Mouse (Mus musculus) midbrain, embryonic 10.5 days (tissue): ENCODE measurements around the gene Zswim5. TPM values are rescaled to one million over a fixed set of nuclear protein-coding genes. Genes with fewer than 3 reads are reported as not detected.

Source experiments
- DNase-seq: peaks from one replicate; pipeline ENCODE4 v3.0.0-alpha.2; 2017; ENCODE audit warnings: low spot score
- H3K27ac ChIP-seq: fragments of 300-500 bp; sonication (generic); replicated peaks from 2 replicates; pipeline ENCODE4 v1.5.1; 2016; ENCODE audit warnings: mild to moderate bottlenecking
- H3K27me3 ChIP-seq: fragments of 300-500 bp; sonication (generic); 2 replicates; pipeline ENCODE4 v1.6.1; 2016; ENCODE audit warnings: low read depth, mild to moderate bottlenecking; ENCODE audit not compliant: poor library complexity, severe bottlenecking
- H3K36me3 ChIP-seq: fragments of 300-500 bp; sonication (generic); 2 replicates; pipeline ENCODE4 v1.6.1; 2016; ENCODE audit warnings: mild to moderate bottlenecking, moderate library complexity
- H3K4me1 ChIP-seq: fragments of 300-500 bp; sonication (generic); 2 replicates; pipeline ENCODE4 v1.6.1; 2016
- H3K4me3 ChIP-seq: fragments of 300-500 bp; sonication (generic); 2 replicates; pipeline ENCODE4 v1.5.1; 2016; ENCODE audit warnings: mild to moderate bottlenecking, moderate library complexity
- H3K9me3 ChIP-seq: fragments of 300-500 bp; sonication (generic); replicated peaks from 2 replicates; pipeline ENCODE4 v1.6.1; 2016; ENCODE audit warnings: mild to moderate bottlenecking
- WGBS: fragments of 180-500 bp; shearing (Covaris S2); methylation state at CpG from one replicate; pipeline ENCODE4 v1.1.7; 2016; 5-methylcytosine and 5-hydroxymethylcytosine counted together
- polyA plus RNA-seq: library from polyadenylated mRNA; unstranded; fragments of >200 nt; fragmentation: Nextera tagmentation; extraction: Ambion mirVana; gene quantifications from 2 replicates; pipeline ENCODE4 v1.2.1, GENCODE M21; 2016

The Zswim5 gene
- polyA plus RNA-seq, 1 experiment from 2014 or later: 5.7 TPM

- H3K36me3 ChIP-seq: no peaks in the 10 kb centered on the region
- H3K27me3 ChIP-seq: no peaks in the 10 kb centered on the region
- DNase-seq: no peak
- H3K4me3 ChIP-seq: no peak overlapping the region
- WGBS: 77% methylated on average over 3 of the region's 3 CpGs
- H3K27ac ChIP-seq: no peak overlapping the region
- no peaks in the 10 kb centered on the region for H3K4me1 ChIP-seq
- H3K9me3 ChIP-seq: no peaks in the 10 kb centered on the region
Measured at GRCm38 (mm10) chr4:116869898-116870297, 7.3 kb upstream of the Zswim5 start.

GRCm38 (mm10) chr4:116874595-116874994, 2.6 kb upstream of the Zswim5 start:
- peaks cover 22% of the 10 kb centered on the region for H3K4me1 ChIP-seq
- 82% methylated on average over 4 of the region's 4 CpGs for WGBS
- no peak for DNase-seq
- no peak overlapping the region for H3K4me3 ChIP-seq
- no peaks in the 10 kb centered on the region for H3K9me3 ChIP-seq
- H3K36me3 ChIP-seq: no peaks in the 10 kb centered on the region
- 0 out of 2 replicates have a peak, but pooled peaks cover 6% of the 10 kb centered on the region for H3K27me3 ChIP-seq
- H3K27ac ChIP-seq: no peak overlapping the region

GRCm38 (mm10) chr4:116876630-116876994, 564 bp upstream of the Zswim5 start:
- H3K36me3 ChIP-seq: 0 out of 2 replicates have a peak, but pooled peaks cover 3% of the 10 kb centered on the region
- 0% methylated on average over 15 of the region's 15 CpGs for WGBS
- H3K27me3 ChIP-seq: 0 out of 2 replicates have a peak, but pooled peaks cover 6% of the 10 kb centered on the region
- peak overlapping the region; percentile 97 for H3K27ac ChIP-seq
- peaks cover 23% of the 10 kb centered on the region for H3K4me1 ChIP-seq
- peak overlapping the region; percentile 84 for H3K4me3 ChIP-seq
- H3K9me3 ChIP-seq: no peaks in the 10 kb centered on the region
- no peak for DNase-seq

- H3K4me1 ChIP-seq: peaks cover 23% of the 10 kb centered on the region
- peak overlapping the region; percentile 97 for H3K27ac ChIP-seq
- DNase-seq: peak; percentile 63
- WGBS: 1% methylated on average over 57 of the region's 57 CpGs
- H3K4me3 ChIP-seq: peak overlapping the region; percentile 84
- 0 out of 2 replicates have a peak, but pooled peaks cover 3% of the 10 kb centered on the region for H3K36me3 ChIP-seq
- H3K27me3 ChIP-seq: 0 out of 2 replicates have a peak, but pooled peaks cover 6% of the 10 kb centered on the region
- no peaks in the 10 kb centered on the region for H3K9me3 ChIP-seq
Measured at GRCm38 (mm10) chr4:116877729-116878321, 649 bp downstream of the Zswim5 start.

GRCm38 (mm10) chr4:116878491-116878890, 1.3 kb downstream of the Zswim5 start:
- H3K27ac ChIP-seq: peak overlapping the region; percentile 97
- H3K4me3 ChIP-seq: peak overlapping the region; percentile 84
- peak; percentile 58 for DNase-seq
- H3K36me3 ChIP-seq: 0 out of 2 replicates have a peak, but pooled peaks cover 3% of the 10 kb centered on the region
- peaks cover 23% of the 10 kb centered on the region for H3K4me1 ChIP-seq
- H3K27me3 ChIP-seq: 0 out of 2 replicates have a peak, but pooled peaks cover 6% of the 10 kb centered on the region
- WGBS: 5% methylated on average over 11 of the region's 11 CpGs
- no peaks in the 10 kb centered on the region for H3K9me3 ChIP-seq

- Histone ChIP-seq H3K36me3 (peaks cover 7% of the 10 kb centered on the region; the same call in 1 of the 2 replicates), H3K27me3 (no peaks in the 10 kb centered on the region), H3K27ac (no peak overlapping the region), H3K4me1 (peaks cover 11% of the 10 kb centered on the region), H3K9me3 (no peaks in the 10 kb centered on the region), H3K4me3 (no peak overlapping the region)
- DNase-seq: no peak
Measured at GRCm38 (mm10) chr4:116882679-116883078, 5.5 kb downstream of the Zswim5 start.

GRCm38 (mm10) chr4:116894200-116895080, 17.3 kb downstream of the Zswim5 start:
- Histone ChIP-seq H3K27ac (no peak overlapping the region), H3K4me3 (no peak overlapping the region), H3K36me3 (no peaks in the 10 kb centered on the region), H3K27me3 (no peaks in the 10 kb centered on the region), H3K9me3 (no peaks in the 10 kb centered on the region), H3K4me1 (peaks cover 6% of the 10 kb centered on the region)
- no peak for DNase-seq
- 88% methylated on average over 4 of the region's 4 CpGs for WGBS

- Histone ChIP-seq H3K4me3 (no peak overlapping the region), H3K36me3 (no peaks in the 10 kb centered on the region), H3K27ac (peak overlapping the region; percentile 47), H3K9me3 (no peaks in the 10 kb centered on the region), H3K4me1 (peaks cover 16% of the 10 kb centered on the region), H3K27me3 (no peaks in the 10 kb centered on the region)
- no peak for DNase-seq
- 62% methylated on average over 4 of the region's 4 CpGs for WGBS
Measured at GRCm38 (mm10) chr4:116910489-116911181, 33.5 kb downstream of the Zswim5 start.

- Histone ChIP-seq H3K27ac (peak overlapping the region; percentile 47), H3K4me3 (no peak overlapping the region), H3K36me3 (no peaks in the 10 kb centered on the region), H3K4me1 (peaks cover 16% of the 10 kb centered on the region), H3K9me3 (no peaks in the 10 kb centered on the region), H3K27me3 (no peaks in the 10 kb centered on the region)
- WGBS: 55% methylated on average over 5 of the region's 5 CpGs
- DNase-seq: no peak
Measured at GRCm38 (mm10) chr4:116911202-116911601, 34.0 kb downstream of the Zswim5 start.

GRCm38 (mm10) chr4:116913318-116913717, 36.1 kb downstream of the Zswim5 start:
- 93% methylated on average over 2 of the region's 2 CpGs for WGBS
- no peaks in the 10 kb centered on the region for H3K9me3 ChIP-seq
- H3K36me3 ChIP-seq: no peaks in the 10 kb centered on the region

GRCm38 (mm10) chr4:116928006-116928651, 51.0 kb downstream of the Zswim5 start:
- Histone ChIP-seq H3K4me3 (no peak overlapping the region), H3K27me3 (no peaks in the 10 kb centered on the region), H3K27ac (no peak overlapping the region), H3K9me3 (no peaks in the 10 kb centered on the region), H3K36me3 (no peaks in the 10 kb centered on the region), H3K4me1 (no peaks in the 10 kb centered on the region)
- no peak for DNase-seq
- WGBS: 81% methylated on average over 4 of the region's 4 CpGs

More at GRCm38 (mm10) chr4:116913318-116913717, 36.1 kb downstream of the Zswim5 start:
- peaks cover 16% of the 10 kb centered on the region for H3K4me1 ChIP-seq
- no peak for DNase-seq
- no peak overlapping the region for H3K27ac ChIP-seq
- no peaks in the 10 kb centered on the region for H3K27me3 ChIP-seq
- H3K4me3 ChIP-seq: no peak overlapping the region

GRCm38 (mm10) chr4:116939585-116939984, 62.4 kb downstream of the Zswim5 start:
- DNase-seq: no peak
- no peak overlapping the region for H3K4me3 ChIP-seq
- 47% methylated on average over 4 of the region's 4 CpGs for WGBS
- no peaks in the 10 kb centered on the region for H3K9me3 ChIP-seq
- no peaks in the 10 kb centered on the region for H3K36me3 ChIP-seq
- H3K4me1 ChIP-seq: peaks cover 33% of the 10 kb centered on the region
- H3K27ac ChIP-seq: no peak overlapping the region
- no peaks in the 10 kb centered on the region for H3K27me3 ChIP-seq
